Mouse (Mus musculus) liver, adult 2 months (tissue): ENCODE measurements around the gene Klhdc9. TPM values are rescaled to one million over a fixed set of nuclear protein-coding genes. Genes with fewer than 3 reads are reported as not detected.
A peak's percentile ranks its signal among the peaks of the same experiment; 100 is the strongest.

Experiments used
- DNase-seq: peaks from one replicate; pipeline ENCODE4 v3.0.0-alpha.2; 2011; ENCODE audit warnings: low read depth, low spot score; ENCODE audit errors: extremely low read depth
- H3K27ac ChIP-seq: fragments of 200-500 bp; replicated peaks from 2 replicates; pipeline ENCODE4 v1.5.1; 2012; ENCODE audit warnings: low read depth, mild to moderate bottlenecking, control low read depth, inconsistent platforms, low read length; ENCODE audit not compliant: insufficient read depth
- H3K27me3 ChIP-seq: fragments of 200-500 bp; 2 replicates; pipeline ENCODE4 v1.6.1; 2012; ENCODE audit warnings: mild to moderate bottlenecking, moderate library complexity, low read length, inconsistent platforms; ENCODE audit not compliant: control insufficient read depth, insufficient read depth
- H3K36me3 ChIP-seq: fragments of 200-500 bp; 2 replicates; pipeline ENCODE4 v1.6.1; 2012; ENCODE audit warnings: low read length, inconsistent platforms; ENCODE audit not compliant: control insufficient read depth, insufficient read depth
- H3K4me1 ChIP-seq: fragments of 200-500 bp; 2 replicates; pipeline ENCODE4 v1.6.1; 2011; ENCODE audit warnings: low read length; ENCODE audit not compliant: control insufficient read depth, insufficient read depth
- H3K4me3 ChIP-seq: fragments of 200-500 bp; 2 replicates; pipeline ENCODE4 v1.5.1; 2011; ENCODE audit warnings: low read depth, mild to moderate bottlenecking, control low read depth, low read length, moderate library complexity; ENCODE audit not compliant: insufficient read depth
- H3K79me2 ChIP-seq: fragments of 200-500 bp; 2 replicates; pipeline ENCODE4 v1.6.1; 2012; ENCODE audit warnings: inconsistent platforms, mild to moderate bottlenecking, low read length, moderate library complexity; ENCODE audit not compliant: control insufficient read depth, insufficient read depth
- H3K9ac ChIP-seq: fragments of 200-500 bp; 2 replicates; pipeline ENCODE4 v1.6.1; 2012; ENCODE audit warnings: low read depth, mild to moderate bottlenecking, control low read depth, inconsistent platforms, low read length
- CTCF ChIP-seq: fragments of 200-500 bp; IDR thresholded peaks from 2 replicates; pipeline ENCODE4 v1.5.1; 2011; ENCODE audit warnings: low read depth, low read length, control low read depth
- POLR2A ChIP-seq: fragments of 200-500 bp; IDR thresholded peaks from 2 replicates; pipeline ENCODE4 v1.6.1; 2011; ENCODE audit warnings: low read length, control low read depth; ENCODE audit not compliant: insufficient read depth; ENCODE audit errors: extremely low read depth
- WGBS: fragments of 180-500 bp; shearing (Covaris S2); methylation state at CpG from one replicate; pipeline ENCODE4 v1.1.7; 2018; 5-methylcytosine and 5-hydroxymethylcytosine counted together
- polyA plus RNA-seq: library from polyadenylated mRNA; depleted of rRNA; stranded (reverse); fragments of >200 nt; gene quantifications from 2 replicates; pipeline ENCODE4 v1.2.3, GENCODE M21; 2012
- total RNA-seq: library from RNA; depleted of rRNA; stranded (reverse); fragments of >200 nt; gene quantifications from 2 replicates; pipeline ENCODE4 v1.2.3, GENCODE M21; 2014

Gene Klhdc9
- total and polyA plus RNA-seq, 2 experiments, result 0.05 TPM; not detected in 1

- TF ChIP-seq POLR2A (no peak), CTCF (no peak)
- 75% methylated on average over 15 of the region's 15 CpGs for WGBS
- peak; percentile 48 for DNase-seq
- Histone ChIP-seq H3K27me3 (no peaks in the 10 kb centered on the region), H3K4me3 (peak within 1 kb of the TSS; percentile 57), H3K36me3 (no peaks in the 10 kb centered on the region), H3K27ac (peak within 1 kb of the TSS; percentile 35), H3K4me1 (no peaks in the 10 kb centered on the region), H3K9ac (peak within 1 kb of the TSS; percentile 57), H3K79me2 (no peaks in the 10 kb centered on the region)
Observed at GRCm38 (mm10) chr1:171388376-171389102, 27.9 kb upstream of the Klhdc9 start, which contains the start of gene Arhgap30. Gene Arhgap30 (plus strand): TSS chr1:171388954.

DNA sequence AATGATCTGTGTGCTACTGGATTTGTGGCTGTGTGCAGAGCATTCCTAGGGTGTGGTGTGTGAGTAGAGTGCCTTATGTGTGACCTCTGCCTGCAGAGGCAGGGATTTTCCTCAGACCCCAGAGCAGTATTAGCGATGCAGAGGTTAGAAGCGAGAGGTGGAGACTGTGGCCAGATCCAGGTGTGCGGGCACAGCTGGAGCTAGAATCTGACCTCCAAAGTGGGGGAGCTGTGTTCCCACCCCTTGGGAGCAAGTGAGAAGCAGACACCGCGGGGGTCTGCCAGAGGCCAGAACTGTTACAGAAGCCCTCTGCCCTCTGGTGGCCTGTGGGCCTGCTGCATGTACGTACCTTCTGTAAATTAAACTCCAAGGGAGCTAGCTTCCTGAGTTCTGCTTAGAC lies 26.5 kb upstream of the Klhdc9 start:
- H3K79me2 ChIP-seq, result no peaks in the 10 kb centered on the region
- WGBS, result 72% methylated on average over 6 of the region's 6 CpGs
- no peak overlapping the region for H3K9ac ChIP-seq
- no peak overlapping the region for H3K4me3 ChIP-seq
- H3K27me3 ChIP-seq, result no peaks in the 10 kb centered on the region
- no peak for DNase-seq
- H3K27ac ChIP-seq, result no peak overlapping the region
- TF ChIP-seq POLR2A, result no peak
- TF ChIP-seq CTCF, result peak; percentile 20; the same call in 1 of the 2 replicates
- H3K4me1 ChIP-seq, result no peaks in the 10 kb centered on the region
- no peaks in the 10 kb centered on the region for H3K36me3 ChIP-seq

DNA sequence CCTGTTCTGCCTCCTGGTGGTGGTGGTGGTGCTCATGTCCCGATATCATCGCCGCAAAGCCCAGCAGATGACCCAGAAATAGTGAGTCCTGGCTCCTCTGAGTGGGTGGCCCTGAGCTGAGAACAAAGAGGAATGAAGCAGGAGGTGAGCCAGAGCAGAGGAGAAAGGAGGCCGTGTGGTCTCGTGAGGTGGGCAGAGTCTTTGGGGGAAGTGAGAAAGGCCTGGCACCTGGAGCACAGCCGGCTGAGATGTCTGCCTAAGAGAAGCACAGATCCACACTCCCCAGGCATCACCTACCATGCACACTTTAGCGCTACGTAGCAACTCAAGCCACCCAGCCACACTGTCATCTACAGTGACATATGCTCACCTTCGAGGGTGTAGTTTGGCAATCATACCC lies 24.6 kb upstream of the Klhdc9 start:
- no peaks in the 10 kb centered on the region for H3K36me3 ChIP-seq
- no peak for TF ChIP-seq POLR2A
- TF ChIP-seq CTCF, result no peak
- no peak overlapping the region for H3K9ac ChIP-seq
- no peak overlapping the region for H3K4me3 ChIP-seq
- H3K27me3 ChIP-seq, result no peaks in the 10 kb centered on the region
- no peak overlapping the region for H3K27ac ChIP-seq
- H3K79me2 ChIP-seq, result no peaks in the 10 kb centered on the region
- DNase-seq, result no peak
- H3K4me1 ChIP-seq, result no peaks in the 10 kb centered on the region
- whole genome bisulfite sequencing, result 73% methylated on average over 9 of the region's 9 CpGs

DNA sequence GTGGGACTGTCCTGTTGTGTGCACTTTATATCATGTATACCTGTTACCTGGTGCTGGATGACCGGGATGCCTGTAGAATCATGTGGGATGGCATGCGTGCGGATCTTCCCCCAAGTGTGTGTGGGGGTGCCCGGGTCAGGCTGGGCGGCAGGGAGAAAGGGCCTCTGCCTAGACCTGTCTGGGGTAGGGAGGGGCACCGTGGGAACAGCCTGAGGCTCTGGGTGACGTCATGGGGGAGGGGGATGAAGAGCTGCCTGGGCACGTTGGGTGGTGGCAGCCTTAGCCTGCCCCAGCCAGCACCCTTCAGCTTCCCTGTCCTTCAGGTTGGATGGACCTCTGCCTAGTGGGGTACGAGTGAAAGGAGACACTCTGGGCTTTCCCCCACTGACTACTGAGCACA lies 23.8 kb upstream of the Klhdc9 start:
- WGBS, result 69% methylated on average over 9 of the region's 9 CpGs
- H3K27me3 ChIP-seq, result no peaks in the 10 kb centered on the region

GRCm38 (mm10) chr1:171382096-171382620 lies 21.6 kb upstream of the Klhdc9 start:
- no peaks in the 10 kb centered on the region for H3K4me1 ChIP-seq
- no peak overlapping the region for H3K27ac ChIP-seq
- H3K79me2 ChIP-seq, result no peaks in the 10 kb centered on the region
- no peak overlapping the region for H3K9ac ChIP-seq
- no peak overlapping the region for H3K4me3 ChIP-seq
- DNase-seq, result no peak
- TF ChIP-seq CTCF, result no peak
- no peak for TF ChIP-seq POLR2A
- WGBS, result 56% methylated on average over 11 of the region's 11 CpGs
- H3K27me3 ChIP-seq, result no peaks in the 10 kb centered on the region
- H3K36me3 ChIP-seq, result no peaks in the 10 kb centered on the region

More for the DNA sequence above, 23.8 kb upstream of the Klhdc9 start:
- Histone ChIP-seq H3K79me2 (no peaks in the 10 kb centered on the region), H3K4me3 (no peak overlapping the region), H3K4me1 (no peaks in the 10 kb centered on the region), H3K9ac (no peak overlapping the region), H3K27ac (no peak overlapping the region), H3K36me3 (no peaks in the 10 kb centered on the region)
- TF ChIP-seq CTCF, result no peak
- no peak for DNase-seq
